Mouse (Mus musculus) ZHBTc4 (cell line): ENCODE measurements at regions not wholly inside any gene's neighbourhood (a gene's known extent, or its start where the extent isn't known, plus 50 kb on each side); places are given as distances from the start of the nearest gene placed in this dataset.
A peak's percentile ranks its signal among the peaks of the same experiment; 100 is the strongest.

Experiments used
- DNase-seq: peaks from one replicate; pipeline ENCODE4 v3.0.0-alpha.2; 2011; ENCODE audit warnings: low read depth, low spot score

DNA sequence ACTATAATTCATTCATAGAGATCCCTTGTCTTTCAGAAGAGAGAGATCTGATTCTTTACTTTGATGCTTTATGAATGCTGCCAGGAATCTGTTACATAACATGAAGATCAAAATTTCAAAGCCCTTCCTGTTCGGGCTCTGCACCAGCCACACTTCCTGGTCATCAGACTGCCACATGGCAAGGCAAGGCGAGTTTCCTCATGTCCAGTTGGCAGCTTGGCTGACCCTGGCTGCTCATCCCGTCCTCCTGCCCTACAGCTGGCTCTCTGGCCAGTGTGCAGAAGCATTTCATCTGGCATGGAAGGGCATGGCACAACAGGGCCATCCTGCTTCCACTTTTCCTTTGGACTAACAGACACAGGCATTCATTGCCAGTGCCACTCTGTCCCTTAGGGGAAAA, 292.2 kb upstream of the Slc24a5 start:
- no peak for DNase-seq

- peak; percentile 76 for DNase-seq
Observed at GRCm38 (mm10) chr2:124792633-124793036, 275.3 kb upstream of the Slc24a5 start.

DNA sequence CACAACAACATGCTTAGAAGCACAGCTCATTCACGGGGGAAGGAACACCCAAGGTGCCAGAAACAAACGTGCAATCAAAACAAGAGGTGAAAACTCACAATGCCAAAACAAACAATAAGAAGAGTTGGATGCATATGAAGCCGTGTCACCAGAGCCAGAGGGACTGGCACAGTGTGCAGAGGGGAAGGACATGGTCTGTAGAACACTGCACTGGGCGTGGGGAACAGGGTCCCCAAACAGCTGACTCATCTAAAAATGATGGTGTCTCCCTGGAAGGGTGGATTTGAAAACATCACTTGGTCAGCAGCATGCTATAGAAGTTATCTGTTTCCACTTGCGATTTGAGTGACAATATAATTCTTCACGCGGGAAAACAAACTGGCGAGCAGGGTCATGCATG, 256.2 kb upstream of the Slc24a5 start:
- no peak for DNase-seq

DNA sequence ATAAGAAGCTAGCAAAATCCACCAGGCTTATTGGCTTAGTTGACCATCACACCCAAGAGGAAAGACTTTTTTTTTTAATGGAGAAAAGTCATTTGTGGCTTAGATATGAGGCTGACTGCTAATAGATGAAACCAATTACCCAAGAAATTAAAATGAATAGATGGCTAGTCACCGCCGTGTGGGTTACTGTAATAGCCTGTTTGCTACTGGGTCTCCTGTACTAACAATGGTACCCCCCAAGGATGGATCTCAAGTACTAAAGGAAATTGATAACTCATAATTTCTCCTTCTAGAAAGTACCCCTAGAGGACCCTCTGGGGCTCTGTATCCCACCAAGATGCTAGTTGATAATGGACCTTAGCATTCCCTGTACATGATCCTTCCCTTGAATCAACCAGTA, 251.1 kb upstream of the Slc24a5 start:
- DNase-seq, result no peak

DNA sequence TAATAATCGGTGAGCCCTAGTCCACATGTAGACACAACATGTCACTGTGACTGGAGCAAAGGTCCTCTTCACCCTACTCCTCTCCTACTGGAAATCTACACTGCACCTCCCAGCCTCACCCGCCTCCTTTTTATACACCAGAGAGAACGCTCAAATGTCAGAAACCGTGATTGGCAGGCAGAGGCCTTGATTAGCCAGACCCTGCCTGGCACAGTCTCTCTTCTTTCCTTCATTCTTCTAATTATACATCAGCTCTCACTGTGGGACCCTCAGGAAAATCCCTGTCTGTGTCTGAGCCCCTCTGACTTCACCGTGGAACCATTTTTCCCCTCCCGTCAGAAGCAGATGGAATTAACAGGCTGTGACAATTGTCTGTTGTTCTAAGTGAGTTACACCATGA, 248.1 kb upstream of the Slc24a5 start:
- DNase-seq, result no peak

- no peak for DNase-seq
Observed at GRCm38 (mm10) chr2:124820821-124821220, 247.1 kb upstream of the Slc24a5 start.

GRCm38 (mm10) chr2:124821366-124821765, 246.6 kb upstream of the Slc24a5 start:
- no peak for DNase-seq

- no peak for DNase-seq
Observed at GRCm38 (mm10) chr2:124848812-124849211, 219.1 kb upstream of the Slc24a5 start.

- DNase-seq, result no peak
Observed at GRCm38 (mm10) chr2:124858504-124858903, 209.4 kb upstream of the Slc24a5 start.

GRCm38 (mm10) chr2:124888209-124888608, 179.7 kb upstream of the Slc24a5 start:
- DNase-seq, result peak; percentile 29

DNA sequence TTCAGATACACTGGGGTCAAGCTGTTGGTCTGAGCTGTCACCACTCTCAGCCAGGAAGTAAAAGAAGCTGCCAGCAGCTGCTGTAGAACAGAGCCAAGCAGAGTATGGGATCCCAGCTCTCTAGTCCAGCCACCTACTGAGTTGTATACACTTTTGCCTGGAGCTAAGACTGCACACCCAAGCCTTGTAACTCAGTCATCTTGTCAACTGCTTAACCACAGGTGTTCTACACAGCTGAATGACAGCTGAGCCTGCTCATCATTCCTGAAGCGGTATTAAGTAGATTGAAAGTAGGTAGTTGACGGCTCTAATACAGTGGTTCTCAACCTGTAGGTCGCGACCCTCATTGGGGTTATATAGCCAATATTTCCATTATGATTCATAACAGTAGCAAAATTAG, 172.9 kb upstream of the Slc24a5 start:
- DNase-seq, result no peak

- no peak for DNase-seq
Observed at GRCm38 (mm10) chr2:124903556-124903955, 164.4 kb upstream of the Slc24a5 start.

DNA sequence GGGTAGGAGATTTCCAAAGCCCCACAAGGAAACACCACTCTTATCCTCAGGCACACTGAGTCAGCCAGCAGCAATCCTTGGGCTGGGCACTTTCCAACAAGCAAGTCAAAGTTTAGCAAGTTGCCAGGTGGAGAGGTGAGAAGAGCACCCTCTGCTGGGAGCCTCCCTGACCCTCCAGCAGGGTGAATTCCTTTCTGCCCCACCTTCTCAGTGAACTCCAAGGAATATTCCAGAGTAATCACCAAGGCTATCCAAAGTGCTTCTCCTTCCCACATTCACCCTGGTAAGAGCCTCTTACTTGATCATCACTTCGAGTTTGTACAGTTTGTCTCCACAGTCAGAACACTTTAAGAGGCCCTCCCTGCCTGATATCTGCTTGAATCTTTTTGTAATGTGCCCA, 162.8 kb upstream of the Slc24a5 start:
- DNase-seq, result peak; percentile 34

DNA sequence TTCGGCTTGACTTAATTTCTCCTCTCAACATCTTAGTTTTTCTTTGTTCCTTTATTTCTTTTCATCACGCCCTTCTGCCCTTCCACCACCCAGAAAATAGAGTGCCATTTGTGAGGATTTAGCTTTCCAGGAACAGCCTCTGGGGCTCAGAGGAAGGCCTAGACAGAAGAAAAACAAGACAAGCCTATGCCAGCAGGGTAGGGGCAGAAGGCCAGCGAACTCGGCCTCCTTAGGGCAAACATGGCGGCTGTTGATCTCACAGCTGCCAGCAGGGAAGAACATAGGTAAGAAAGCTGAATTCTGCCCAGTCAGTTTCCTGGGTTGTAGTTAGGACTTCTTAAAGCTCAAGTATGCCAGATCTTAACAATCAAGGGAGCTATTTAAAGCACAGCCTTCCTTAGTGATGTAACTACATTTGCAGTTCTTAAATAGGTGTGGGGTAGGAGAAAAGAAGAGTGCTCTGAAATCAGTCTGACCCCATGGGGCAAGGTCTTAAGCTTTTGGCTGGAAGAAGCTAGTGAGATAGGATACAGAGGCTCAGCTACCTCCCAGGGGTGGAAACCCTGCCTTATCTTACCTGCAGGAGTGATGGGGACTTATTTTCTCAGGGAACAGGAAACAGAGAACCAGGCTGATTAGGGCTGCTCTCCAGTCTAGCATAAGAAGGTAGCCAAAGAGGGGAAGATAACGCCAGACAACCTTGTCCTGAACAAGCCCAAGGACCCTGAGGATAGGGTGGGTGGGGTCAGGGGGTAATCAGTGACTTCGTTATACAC, 148.8 kb upstream of the Slc24a5 start:
- DNase-seq, result no peak

- DNase-seq, result no peak
Observed at GRCm38 (mm10) chr2:124919762-124920255, 148.1 kb upstream of the Slc24a5 start.

- no peak for DNase-seq
Observed at GRCm38 (mm10) chr2:124920265-124920664, 147.7 kb upstream of the Slc24a5 start.

GRCm38 (mm10) chr2:124927882-124928758, 139.8 kb upstream of the Slc24a5 start:
- peak; percentile 6 for DNase-seq

DNA sequence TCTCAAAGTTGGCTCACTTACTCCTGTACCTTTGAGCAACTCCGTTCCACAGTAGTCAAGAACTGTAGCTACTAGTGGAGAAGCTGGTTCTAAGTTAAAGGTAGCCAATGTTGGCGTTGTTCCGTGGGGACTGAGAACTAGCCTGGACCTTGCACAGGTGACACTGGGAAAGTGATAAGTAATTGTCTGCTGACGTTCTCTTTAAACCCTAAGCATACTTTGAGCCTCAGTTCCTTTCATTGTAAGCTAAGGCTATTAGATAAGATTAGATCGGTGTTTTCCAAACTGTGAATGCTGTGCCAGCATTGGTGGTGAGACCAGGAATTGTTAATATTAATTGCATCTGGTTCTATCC, 139.2 kb upstream of the Slc24a5 start:
- DNase-seq, result no peak

- DNase-seq, result no peak
Observed at GRCm38 (mm10) chr2:124930719-124931118, 137.2 kb upstream of the Slc24a5 start.

DNA sequence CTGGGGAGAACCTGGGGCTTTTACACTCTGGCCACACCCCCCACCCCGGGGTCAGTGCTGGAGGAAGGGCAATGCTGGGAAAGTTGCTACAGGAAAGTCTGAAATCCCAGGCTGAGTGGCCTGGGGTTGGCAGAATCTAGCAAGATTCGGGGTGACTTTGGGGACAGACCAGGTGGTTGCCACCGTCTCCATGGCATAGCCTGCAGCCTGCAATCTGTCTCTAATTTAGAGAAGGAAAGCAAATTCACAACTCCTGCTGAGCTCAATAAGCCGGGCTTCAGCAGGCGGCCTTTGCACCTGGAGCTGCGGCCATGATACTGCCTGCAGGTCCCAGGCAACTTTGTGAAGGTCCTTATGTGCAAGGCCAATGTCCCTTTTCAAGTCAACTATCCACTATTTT, 135.4 kb upstream of the Slc24a5 start:
- DNase-seq, result no peak

- no peak for DNase-seq
Observed at GRCm38 (mm10) chr2:124933876-124934275, 134.0 kb upstream of the Slc24a5 start.

GRCm38 (mm10) chr2:124948263-124948781, 119.6 kb upstream of the Slc24a5 start:
- DNase-seq, result no peak
